Mouse (Mus musculus): ENCODE measurements around the gene Rln3.

Rln3 gene

DNA sequence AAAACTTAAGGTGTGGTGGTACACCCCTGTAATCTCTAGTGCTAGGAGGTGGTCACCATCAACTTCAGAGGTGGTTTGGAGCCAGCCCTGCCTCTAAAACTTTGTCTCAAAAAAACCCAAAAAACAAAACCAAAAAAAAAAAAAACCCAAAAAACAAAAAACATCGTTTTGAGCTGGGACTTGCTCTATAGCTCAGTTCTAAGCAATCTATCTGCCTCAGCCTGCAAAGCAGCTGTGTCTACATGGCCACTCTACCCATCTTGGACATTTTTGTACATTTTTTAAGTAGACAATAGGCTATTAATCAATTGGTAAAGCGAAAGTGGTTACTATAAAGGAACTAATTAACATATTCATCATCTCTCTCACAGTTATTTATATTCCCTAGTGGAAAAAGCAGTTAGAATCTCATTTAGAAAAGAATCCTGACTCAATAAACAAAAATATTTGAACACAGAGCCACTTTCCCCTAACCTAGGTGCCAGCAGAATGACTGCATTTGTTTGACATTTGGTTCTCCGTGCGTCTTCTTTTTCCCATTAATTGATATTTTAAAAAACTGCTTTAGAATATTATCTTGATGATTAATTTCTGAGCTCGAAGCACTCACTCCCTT, 20.8 kb upstream of the Rln3 start:
- intact Hi-C loops (cut with DNase I): no loop called here

GRCm38 (mm10) chr8:84065037-84065436, 20.2 kb upstream of the Rln3 start, which contains the start of gene Gm10643:
Gm10643 (minus strand) TSS chr8:84065137.
- intact Hi-C loops (cut with DNase I): no loop called here

GRCm38 (mm10) chr8:84063861-84064610, 19.2 kb upstream of the Rln3 start:
- intact Hi-C loops (cut with DNase I): no loop called here

- intact Hi-C loops (cut with DNase I): no loop called here
Measured at GRCm38 (mm10) chr8:84060245-84060644, 15.4 kb upstream of the Rln3 start.

DNA sequence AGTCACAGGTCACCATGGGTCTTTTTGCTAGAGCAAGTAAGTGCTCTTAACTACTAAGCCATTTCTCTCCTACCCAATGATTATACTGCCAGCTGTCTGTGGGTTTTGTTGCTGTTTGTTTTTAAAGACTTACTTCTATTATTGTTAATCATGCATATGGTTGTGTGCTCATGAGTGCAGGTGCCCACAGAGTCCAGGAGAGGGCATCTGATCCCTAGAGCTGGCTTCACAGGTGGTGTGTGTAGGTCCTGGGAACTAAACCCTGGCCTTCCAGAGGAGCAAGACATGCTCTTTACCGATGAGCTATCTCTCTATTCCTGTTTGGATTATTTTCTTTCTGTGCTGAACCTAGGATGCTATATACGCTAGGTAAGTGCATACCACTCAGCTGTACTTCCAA, 14.4 kb upstream of the Rln3 start:
- intact Hi-C loops (cut with DNase I): no loop called here

- intact Hi-C loops (cut with DNase I): no loop called here
Measured at GRCm38 (mm10) chr8:84057827-84058226, 13.0 kb upstream of the Rln3 start.

DNA sequence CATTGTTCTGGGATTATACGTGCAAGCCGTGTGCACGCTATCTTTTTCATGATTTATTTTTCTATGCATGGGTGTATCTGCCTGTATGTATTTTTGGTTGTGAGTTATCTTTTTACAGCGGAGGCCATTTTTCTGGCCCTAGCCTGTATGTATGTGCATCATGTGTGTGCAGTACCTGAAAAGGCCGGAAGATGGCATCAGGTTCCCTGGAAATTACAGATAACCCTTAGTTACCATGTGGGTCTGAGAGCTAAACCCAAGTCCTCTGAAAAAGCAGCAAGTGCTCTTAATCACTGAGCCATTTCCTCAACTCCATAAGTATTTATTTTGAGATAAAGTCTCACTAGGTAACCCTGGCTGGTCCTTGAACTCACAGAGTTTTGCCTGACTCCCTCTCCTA, 8.4 kb upstream of the Rln3 start:
- intact Hi-C loops (cut with DNase I): no loop called here

GRCm38 (mm10) chr8:84052746-84053145, 7.9 kb upstream of the Rln3 start:
- intact Hi-C loops (cut with DNase I): no loop called here

GRCm38 (mm10) chr8:84048171-84048570, 3.4 kb upstream of the Rln3 start:
- intact Hi-C loops (cut with DNase I): no loop called here

DNA sequence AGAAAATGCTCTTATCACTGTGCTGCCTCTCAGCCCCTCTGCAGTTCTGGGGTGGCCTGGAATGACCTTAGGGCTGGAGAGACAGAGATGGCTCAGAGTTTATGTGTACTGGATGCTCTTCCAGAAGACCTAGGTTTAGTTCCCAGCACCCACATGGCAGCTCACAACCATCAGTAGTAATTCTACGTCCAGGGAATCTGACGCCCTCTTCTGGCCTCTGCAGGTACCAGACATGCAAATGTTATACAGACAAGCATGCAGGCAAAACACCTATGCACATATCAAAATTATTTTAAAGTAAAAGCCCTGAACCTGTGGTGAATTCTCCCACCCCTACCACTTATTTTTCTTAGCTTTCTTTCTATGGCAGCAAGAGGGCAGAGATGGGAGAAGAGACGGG, 1.7 kb upstream of the Rln3 start:
- intact Hi-C loops (cut with DNase I): no loop called here

DNA sequence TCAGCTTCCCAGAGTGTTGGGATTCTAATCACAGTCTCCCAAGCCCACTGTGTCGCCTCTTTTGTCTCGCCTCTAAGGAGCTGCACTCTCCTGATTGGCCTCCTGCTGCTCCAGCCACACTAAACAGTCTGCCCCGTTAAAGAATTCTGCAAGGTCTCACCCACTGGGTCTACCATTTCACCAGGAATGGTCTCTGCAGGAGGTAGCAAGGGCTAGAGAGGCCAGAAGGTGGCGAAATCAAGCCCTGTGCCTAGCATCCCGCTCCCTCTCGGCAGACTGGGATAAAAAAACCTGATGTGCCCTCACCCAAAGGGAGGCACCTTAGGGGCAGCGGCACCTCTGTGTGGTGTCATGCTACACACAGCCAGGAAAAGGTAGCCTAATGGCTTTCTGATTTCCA, 697 bp downstream of the Rln3 start:
- intact Hi-C loops (cut with DNase I): loop anchor here (5.0 kb wide), 1 partner anchor 58 kb away; the partner anchor contains the start of gene Dcaf15

DNA sequence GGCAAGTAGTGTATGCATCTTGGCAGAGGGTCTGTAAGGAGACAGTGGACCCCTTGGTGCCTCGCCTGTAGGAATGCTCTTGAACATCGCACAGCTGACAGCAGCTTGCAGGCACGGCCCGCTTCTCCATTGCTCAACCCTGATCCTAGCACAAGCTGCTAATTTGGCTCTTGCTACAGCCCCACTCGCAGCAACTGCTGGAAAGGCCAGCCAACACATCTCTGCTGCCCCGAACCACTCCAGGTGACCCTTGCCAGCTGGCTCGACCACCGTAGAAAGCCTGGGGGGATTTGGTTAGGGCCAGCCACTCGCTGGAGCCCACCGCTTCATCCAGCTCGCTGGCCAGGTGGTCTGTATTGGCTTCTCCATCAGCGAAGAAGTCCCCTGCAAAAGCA, 1.9 kb downstream of the Rln3 start:
- intact Hi-C loops (cut with DNase I): loop anchor here (5.0 kb wide), 1 partner anchor 59 kb away; the partner anchor contains the start of gene Dcaf15

DNA sequence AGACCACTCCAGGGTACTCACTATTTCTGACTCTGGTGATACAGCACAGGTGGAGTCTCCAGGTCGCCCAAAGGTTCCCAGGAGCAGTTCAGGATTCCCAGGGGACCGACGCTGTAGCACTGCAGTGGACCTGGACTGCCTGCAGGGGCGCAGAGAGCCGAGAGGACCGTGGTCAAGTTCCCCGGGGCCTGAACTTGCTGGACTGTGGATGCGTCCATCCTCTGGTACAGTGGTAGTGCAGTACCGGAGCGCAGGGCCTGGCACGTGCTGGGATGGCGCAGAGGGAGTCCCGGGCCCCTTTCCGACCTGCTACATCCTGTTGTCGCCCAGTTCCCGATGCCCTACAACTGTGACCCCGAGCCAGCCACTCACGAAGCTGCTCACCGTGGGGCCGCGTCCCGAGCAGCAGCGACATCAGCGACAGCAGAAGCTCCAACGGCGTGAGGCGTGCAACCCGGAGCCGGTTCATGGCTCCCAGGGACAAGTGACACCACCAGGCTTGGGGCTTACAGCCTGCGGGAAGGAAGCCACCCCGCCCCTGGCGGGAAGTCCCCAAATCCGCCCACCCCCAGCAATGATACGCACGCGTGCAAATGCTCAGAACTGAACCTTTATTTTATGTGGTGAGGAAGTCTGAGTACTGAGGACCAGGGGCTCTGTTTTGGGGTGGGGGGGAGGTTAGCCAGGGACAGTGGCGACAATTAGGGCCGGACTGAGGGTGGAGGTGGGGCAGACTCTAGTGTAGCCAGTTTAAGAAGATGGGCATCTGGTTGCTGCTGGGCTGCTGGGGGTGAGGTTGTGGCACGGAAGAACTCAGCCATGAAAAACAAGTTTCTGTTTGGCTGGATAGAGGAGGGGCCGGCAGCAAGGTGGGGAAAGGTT, 2.5 kb downstream of the Rln3 start, which contains the start of gene Il27ra:
Gene Il27ra, minus strand, starts transcription at position 524 of the 882 bp plus-strand sequence.
- intact Hi-C loops (cut with DNase I): loop anchor here (5.0 kb wide), 1 partner anchor 60 kb away; the partner anchor contains the start of gene Dcaf15

DNA sequence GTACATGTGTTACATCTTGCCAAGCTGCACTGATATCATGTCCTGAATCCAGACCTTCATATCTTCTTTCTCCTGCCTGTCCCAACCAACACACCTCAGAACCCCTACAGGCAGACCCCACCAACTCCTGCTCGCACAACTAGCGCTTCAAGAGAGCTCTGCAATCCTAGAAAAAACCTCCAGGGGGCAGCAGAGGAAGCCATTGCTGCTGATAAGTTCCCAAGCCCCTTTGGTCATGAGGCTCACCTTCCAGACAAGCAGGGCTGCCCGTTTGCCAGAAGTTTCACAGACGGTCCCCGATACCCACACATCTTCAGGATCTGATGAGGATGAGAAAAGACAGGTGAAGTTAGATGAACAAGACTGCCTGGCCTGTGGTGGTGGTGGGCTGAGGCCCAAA, 5.8 kb downstream of the Rln3 start:
- intact Hi-C loops (cut with DNase I): loop anchor here (5.0 kb wide), 2 partner anchors 143 to 318 kb away; no protein-coding TSS in a partner anchor

GRCm38 (mm10) chr8:84038015-84038414, 6.8 kb downstream of the Rln3 start:
- intact Hi-C loops (cut with DNase I): loop anchor here (5.0 kb wide), 2 partner anchors 144 to 319 kb away; no protein-coding TSS in a partner anchor

GRCm38 (mm10) chr8:84032777-84033176, 12.0 kb downstream of the Rln3 start:
- intact Hi-C loops (cut with DNase I): no loop called here

GRCm38 (mm10) chr8:84029272-84029671, 15.5 kb downstream of the Rln3 start:
- intact Hi-C loops (cut with DNase I): no loop called here

DNA sequence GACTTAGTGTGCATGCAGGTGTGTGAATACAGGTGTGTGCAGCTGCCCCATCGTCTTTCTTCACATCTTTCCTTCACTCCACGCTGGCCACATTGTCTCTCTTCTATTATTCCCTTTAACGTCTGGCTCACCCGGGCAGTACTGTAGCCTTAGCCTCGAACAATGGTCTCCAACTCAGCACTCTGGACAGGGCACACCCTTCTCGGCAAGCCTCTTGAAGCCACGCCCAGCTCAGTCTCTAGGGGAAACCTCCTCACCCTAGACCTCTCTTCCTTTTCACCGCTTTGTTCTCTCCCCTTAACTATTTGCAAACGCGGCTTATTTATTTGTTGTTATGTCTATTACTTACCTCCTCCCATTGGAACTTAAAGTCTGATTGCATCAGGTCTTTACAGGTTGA, 17.4 kb downstream of the Rln3 start:
- intact Hi-C loops (cut with DNase I): no loop called here

DNA sequence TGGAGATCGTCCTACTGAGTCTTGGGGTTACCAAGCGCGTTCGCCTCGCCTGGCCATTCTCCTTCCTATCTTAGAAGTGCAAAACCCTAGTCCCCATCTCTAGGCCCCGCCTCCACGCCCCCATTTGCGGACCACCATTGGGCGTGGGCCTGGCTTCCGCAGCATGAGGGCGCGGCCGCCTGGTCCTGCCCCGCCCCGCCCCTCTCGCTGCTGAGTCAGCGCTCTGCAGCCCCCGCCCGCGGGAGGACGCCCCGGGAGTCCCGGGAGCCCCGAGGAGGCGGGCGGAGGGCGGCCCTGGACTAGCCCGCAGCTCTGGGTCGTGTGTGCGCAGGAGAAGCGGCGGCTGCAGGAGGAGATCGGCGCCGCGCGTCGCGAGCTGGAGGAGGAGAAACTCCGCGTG, 18.9 kb downstream of the Rln3 start:
- intact Hi-C loops (cut with DNase I): no loop called here

DNA sequence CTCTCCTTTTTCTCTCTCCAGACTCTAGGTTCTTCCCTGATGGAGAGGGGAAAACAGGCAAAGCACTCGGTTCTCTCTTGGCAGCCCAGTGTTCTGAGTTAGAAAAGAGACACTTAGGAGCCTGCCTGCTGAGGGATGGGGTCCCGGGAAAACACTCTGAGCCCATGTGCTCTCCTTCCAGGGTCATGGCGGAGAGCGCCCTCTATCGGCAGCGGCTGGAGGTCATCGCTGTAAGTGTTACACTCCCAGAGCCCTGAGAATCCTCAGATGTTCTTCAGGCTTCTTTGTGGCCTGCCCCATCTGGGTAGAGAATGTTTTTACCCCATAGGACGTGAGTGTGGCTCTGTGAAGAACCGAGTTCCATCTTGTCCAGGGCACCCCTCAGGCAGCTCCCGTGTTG, 20.6 kb downstream of the Rln3 start:
- intact Hi-C loops (cut with DNase I): no loop called here

- intact Hi-C loops (cut with DNase I): no loop called here
Measured at GRCm38 (mm10) chr8:84023631-84024030, 21.2 kb downstream of the Rln3 start.

DNA sequence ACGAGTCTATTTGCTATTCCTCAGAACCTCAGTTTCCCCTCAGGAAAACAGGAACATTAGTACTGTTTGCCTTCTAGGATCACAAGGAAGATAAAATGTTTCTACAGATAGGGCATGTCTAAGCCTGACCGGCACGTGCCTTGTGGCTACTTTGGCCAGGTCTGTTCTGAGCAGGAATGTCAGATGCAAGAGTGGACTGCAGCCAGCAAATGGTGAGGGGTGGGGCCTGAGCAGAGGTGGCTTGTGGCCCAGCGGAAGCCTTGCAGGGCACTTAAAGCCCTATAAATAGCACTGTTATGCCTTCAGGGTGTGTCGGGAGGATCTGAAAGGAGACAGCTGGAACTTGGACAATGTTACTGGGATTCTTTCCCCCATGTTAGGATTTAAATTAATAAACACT, 21.7 kb downstream of the Rln3 start:
- intact Hi-C loops (cut with DNase I): no loop called here
